Mouse (Mus musculus) ES-E14 (cell line): ENCODE data around the gene Atp5g1.

Experiments used
- CHD2 ChIP-seq: IDR thresholded peaks from 2 replicates; pipeline ENCODE4 v1.6.1; 2014; ENCODE audit warnings: mild to moderate bottlenecking, low read depth, low read length, inconsistent platforms
- HCFC1 ChIP-seq: IDR thresholded peaks from 2 replicates; pipeline ENCODE4 v1.6.1; 2012; ENCODE audit warnings: low read length, inconsistent platforms, borderline replicate concordance; ENCODE audit not compliant: insufficient read depth
- MAFK ChIP-seq: IDR thresholded peaks from 2 replicates; pipeline ENCODE4 v1.6.1; 2014; ENCODE audit warnings: mild to moderate bottlenecking, low read depth, low read length, inconsistent platforms; ENCODE audit not compliant: insufficient read depth
- ZC3H11A ChIP-seq: IDR thresholded peaks from 2 replicates; pipeline ENCODE4 v1.6.1; 2012; ENCODE audit warnings: low read depth, mild to moderate bottlenecking, inconsistent platforms, low read length, borderline replicate concordance
- ZNF384 ChIP-seq: IDR thresholded peaks from 2 replicates; pipeline ENCODE4 v1.6.1; 2012; ENCODE audit warnings: low read depth, low read length, inconsistent platforms

DNA sequence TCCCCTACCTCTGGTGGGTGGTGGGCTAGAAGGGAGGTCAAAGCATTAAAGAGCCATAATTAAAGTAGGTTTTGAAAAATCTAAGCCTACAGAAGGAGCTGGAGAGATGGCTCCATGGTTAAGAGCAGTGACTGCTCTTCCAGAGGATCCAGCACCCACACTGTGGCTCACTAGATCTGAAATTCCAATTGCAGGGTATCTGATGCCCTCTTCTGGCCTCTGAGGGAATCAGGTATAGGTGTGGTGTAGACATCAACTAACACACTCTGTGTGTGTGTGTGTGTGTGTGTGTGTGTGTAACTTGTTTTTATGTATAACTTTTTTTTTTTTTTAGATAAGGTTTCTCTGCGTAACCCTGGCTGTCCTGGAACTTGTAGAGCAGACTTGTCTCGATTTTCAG lies 15.6 kb upstream of the Atp5g1 start:
- TF ChIP-seq CHD2 (no peak), ZNF384 (no peak), ZC3H11A (peak; percentile 30; the same call in 1 of the 2 replicates), MAFK (no peak), HCFC1 (no peak)
